Mouse (Mus musculus) stomach, embryonic 14.5 days (tissue): Measurements from ENCODE around the gene Ablim1. TPM values are rescaled to one million over a fixed set of nuclear protein-coding genes. Genes with fewer than 3 reads are reported as not detected.

Source experiments
- ATAC-seq: fragments of 200-750 bp; cut with Nextera tagmentation; 2 replicates; pipeline ENCODE4 v1.8.0; 2017; ENCODE audit warnings: low read depth, moderate TSS enrichment; ENCODE audit not compliant: insufficient number of reproducible peaks, insufficient read depth, low FRiP score
- H3K27ac ChIP-seq: fragments of 300-500 bp; sonication (generic); 2 replicates; pipeline ENCODE4 v1.5.1; 2014; ENCODE audit warnings: mild to moderate bottlenecking, low read length, moderate library complexity, mixed read lengths
- H3K27me3 ChIP-seq: fragments of 300-500 bp; sonication (generic); 2 replicates; pipeline ENCODE4 v1.6.1; 2014; ENCODE audit warnings: low read length, control low read depth, mixed read lengths; ENCODE audit not compliant: control insufficient read depth, insufficient read depth
- H3K36me3 ChIP-seq: fragments of 300-500 bp; sonication (generic); 2 replicates; pipeline ENCODE4 v1.6.1; 2014; ENCODE audit warnings: mild to moderate bottlenecking, control low read depth, low read length, moderate library complexity, mixed read lengths; ENCODE audit not compliant: control insufficient read depth, insufficient read depth
- H3K4me1 ChIP-seq: fragments of 300-500 bp; sonication (generic); 2 replicates; pipeline ENCODE4 v1.6.1; 2014; ENCODE audit warnings: low read length, control low read depth, mixed read lengths; ENCODE audit not compliant: control insufficient read depth, insufficient read depth
- H3K4me2 ChIP-seq: fragments of 300-500 bp; sonication (generic); replicated peaks from 2 replicates; pipeline ENCODE4 v1.6.1; 2014; ENCODE audit warnings: low read depth, low read length, control low read depth
- H3K4me3 ChIP-seq: fragments of 300-500 bp; sonication (generic); 2 replicates; pipeline ENCODE4 v1.5.1; 2014; ENCODE audit warnings: low read depth, low read length, control low read depth
- H3K9ac ChIP-seq: fragments of 300-500 bp; sonication (generic); replicated peaks from 2 replicates; pipeline ENCODE4 v1.6.1; 2014; ENCODE audit warnings: low read depth, mild to moderate bottlenecking, control low read depth, low read length, moderate library complexity, mixed read lengths
- H3K9me3 ChIP-seq: fragments of 300-500 bp; sonication (generic); 2 replicates; pipeline ENCODE4 v1.6.1; 2016; ENCODE audit warnings: low read depth, low read length, control low read depth; ENCODE audit not compliant: control insufficient read depth
- WGBS: fragments of 180-500 bp; shearing (Covaris S2); extraction: QIAGEN DNeasy Blood & Tissue Kit; methylation state at CpG from one replicate; pipeline ENCODE4 v1.1.7; 2014; 5-methylcytosine and 5-hydroxymethylcytosine counted together
- polyA plus RNA-seq: library from polyadenylated mRNA; unstranded; fragments of >200 nt; fragmentation: Nextera tagmentation; extraction: Ambion mirVana; gene quantifications from 2 replicates; pipeline ENCODE4 v1.2.1, GENCODE M21; 2014

Gene Ablim1
- polyA plus RNA-seq, 1 experiment from 2014 or later, result 36.9 TPM

DNA sequence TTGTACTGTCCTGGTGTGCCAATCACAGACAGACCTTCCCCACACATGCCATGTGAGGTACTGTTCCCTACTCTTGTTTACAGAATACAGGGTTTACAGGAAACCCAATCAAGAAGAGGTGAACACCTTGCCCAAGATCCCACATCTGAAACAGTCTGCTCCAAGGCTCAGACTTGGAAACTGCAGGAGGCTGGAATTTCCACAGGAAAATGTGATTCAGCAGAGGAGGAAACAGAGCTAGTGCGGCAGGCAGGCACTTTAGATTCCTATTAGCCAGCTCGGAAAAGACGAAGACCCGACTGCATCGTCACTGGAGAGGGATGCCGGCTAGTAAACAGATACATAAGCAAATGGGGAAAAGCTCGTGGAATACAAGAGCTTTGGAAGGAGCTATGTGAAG is 135.4 kb downstream of the Ablim1 start:
- Histone ChIP-seq H3K9me3 (no peaks in the 10 kb centered on the region), H3K27ac (no peak overlapping the region), H3K36me3 (no peaks in the 10 kb centered on the region), H3K9ac (no peak overlapping the region), H3K4me1 (peaks cover 5% of the 10 kb centered on the region; the same call in 1 of the 2 replicates), H3K27me3 (no peaks in the 10 kb centered on the region), H3K4me2 (no peak overlapping the region), H3K4me3 (no peak overlapping the region)
- 78% methylated on average over 7 of the region's 7 CpGs for WGBS
- ATAC-seq, result no peak

DNA sequence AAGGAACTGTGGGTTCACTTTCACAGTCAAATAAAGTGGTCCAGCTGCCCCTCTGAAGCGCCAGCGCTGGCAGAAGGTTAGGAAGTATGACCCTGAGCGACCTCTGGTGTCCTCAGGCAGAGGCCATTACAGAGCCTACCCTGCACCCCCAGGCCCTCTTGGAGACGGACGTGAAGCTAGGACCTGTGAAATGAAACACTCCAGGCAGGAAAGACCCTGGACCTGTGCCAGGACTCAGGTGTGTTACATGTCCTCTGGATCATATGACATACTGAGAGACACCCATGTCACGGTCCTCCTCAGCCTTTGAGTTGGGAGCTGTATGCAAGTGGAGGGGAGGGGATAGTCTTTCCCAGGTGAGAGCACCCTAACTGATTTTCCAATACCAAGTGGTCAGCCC is 137.4 kb downstream of the Ablim1 start:
- Histone ChIP-seq H3K4me3 (no peak overlapping the region), H3K36me3 (no peaks in the 10 kb centered on the region), H3K4me2 (no peak overlapping the region), H3K4me1 (peaks cover 5% of the 10 kb centered on the region; the same call in 1 of the 2 replicates), H3K9me3 (no peaks in the 10 kb centered on the region), H3K27me3 (no peaks in the 10 kb centered on the region), H3K27ac (no peak overlapping the region), H3K9ac (no peak overlapping the region)
- no peak for ATAC-seq
- 65% methylated on average over 6 of the region's 6 CpGs for WGBS

DNA sequence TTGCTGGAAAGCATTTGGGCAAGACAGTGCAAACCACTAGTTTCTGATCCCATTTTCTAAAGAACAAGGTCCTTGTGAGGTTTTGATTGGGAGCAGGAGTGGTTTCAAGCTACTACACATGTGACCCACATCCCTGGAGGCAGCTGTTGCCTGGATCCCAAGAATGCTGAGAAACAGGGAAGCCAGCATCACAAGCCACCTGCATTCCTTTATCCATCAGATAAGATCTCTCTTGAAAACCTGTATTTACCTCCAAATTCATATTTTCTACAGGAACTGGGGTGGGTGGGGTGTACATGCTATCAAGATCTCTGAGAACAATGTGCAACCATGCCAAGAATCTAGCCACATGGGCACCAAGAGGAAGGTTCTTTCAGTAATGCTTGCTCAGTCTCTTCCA is 139.6 kb downstream of the Ablim1 start:
- no peak overlapping the region for H3K4me3 ChIP-seq
- H3K4me1 ChIP-seq, result peaks cover under 1% of the 10 kb centered on the region; the same call in 1 of the 2 replicates
- no peak for ATAC-seq
- H3K27me3 ChIP-seq, result no peaks in the 10 kb centered on the region
- H3K27ac ChIP-seq, result no peak overlapping the region
- no peak overlapping the region for H3K4me2 ChIP-seq
- H3K36me3 ChIP-seq, result no peaks in the 10 kb centered on the region
- no peaks in the 10 kb centered on the region for H3K9me3 ChIP-seq
- H3K9ac ChIP-seq, result no peak overlapping the region

DNA sequence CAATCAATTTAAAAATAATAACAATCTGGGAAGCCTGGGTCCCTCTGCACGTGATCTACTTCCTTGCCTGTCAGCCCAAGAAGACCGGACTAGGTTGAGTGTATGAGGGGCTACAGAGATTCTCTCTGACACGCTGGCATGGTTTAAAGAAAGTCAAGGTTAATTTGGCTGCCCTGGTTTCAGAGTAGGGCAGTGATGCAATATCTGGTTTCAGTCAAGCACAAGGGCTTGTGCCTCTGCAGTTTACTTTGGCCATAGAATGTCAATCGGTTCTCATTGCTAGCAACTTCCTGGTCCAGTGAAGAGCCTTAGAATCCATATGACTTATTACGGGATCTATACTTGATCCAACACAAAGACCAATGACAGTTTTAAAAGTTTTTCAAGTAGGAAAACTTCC is 140.2 kb downstream of the Ablim1 start:
- Histone ChIP-seq H3K27ac (no peak overlapping the region), H3K4me1 (no peaks in the 10 kb centered on the region), H3K9ac (no peak overlapping the region), H3K27me3 (no peaks in the 10 kb centered on the region), H3K4me2 (no peak overlapping the region), H3K36me3 (no peaks in the 10 kb centered on the region), H3K9me3 (no peaks in the 10 kb centered on the region), H3K4me3 (no peak overlapping the region)
- 78% methylated on average over 5 of the region's 5 CpGs for WGBS
- ATAC-seq, result no peak

DNA sequence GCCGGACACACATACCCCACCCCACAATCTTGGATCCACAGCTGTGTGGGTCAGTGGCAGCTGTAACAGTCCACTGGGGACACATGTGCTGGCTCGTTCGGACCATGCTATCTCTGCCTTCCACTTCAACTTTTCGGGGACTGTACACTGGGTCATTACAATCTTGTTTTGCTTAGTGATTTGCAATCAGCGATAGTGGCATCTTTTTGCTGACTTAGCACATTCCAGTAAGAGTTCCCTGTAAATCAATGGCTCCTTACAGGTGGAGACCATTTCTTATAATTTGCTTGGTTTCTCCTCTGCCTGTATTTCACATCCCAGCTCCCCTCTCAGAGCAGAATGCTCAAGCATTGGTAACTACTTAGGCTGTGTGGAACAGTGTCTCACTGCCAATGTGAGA is 140.7 kb downstream of the Ablim1 start:
- WGBS, result 80% methylated on average over 5 of the region's 5 CpGs

DNA sequence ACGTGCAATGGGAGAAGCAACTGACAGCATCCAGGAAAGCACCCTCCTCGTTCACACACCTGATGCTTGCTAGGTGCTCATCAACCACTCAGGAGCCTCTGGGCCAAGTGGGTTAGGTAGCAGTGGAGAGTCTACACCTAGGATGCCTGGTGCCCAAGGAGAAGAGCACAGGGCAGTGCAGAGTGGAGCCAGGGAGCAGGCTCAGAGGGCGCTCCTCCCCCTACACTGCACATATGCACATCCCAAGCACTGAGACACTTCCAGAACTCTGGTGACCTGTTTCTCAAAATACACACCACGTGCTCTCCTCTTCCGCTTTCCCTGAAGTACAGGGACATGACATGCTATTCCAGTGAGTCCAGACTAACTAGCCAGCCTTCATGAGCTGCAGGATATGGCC is 142.4 kb downstream of the Ablim1 start:
- Histone ChIP-seq H3K36me3 (no peaks in the 10 kb centered on the region), H3K27me3 (no peaks in the 10 kb centered on the region), H3K9me3 (no peaks in the 10 kb centered on the region), H3K4me1 (no peaks in the 10 kb centered on the region), H3K9ac (no peak overlapping the region), H3K4me2 (no peak overlapping the region), H3K4me3 (no peak overlapping the region), H3K27ac (no peak overlapping the region)
- 92% methylated on average over 5 of the region's 5 CpGs for WGBS
- no peak for ATAC-seq

More for the DNA sequence above, 140.7 kb downstream of the Ablim1 start:
- H3K4me2 ChIP-seq, result no peak overlapping the region
- no peak overlapping the region for H3K27ac ChIP-seq
- no peak overlapping the region for H3K9ac ChIP-seq
- H3K9me3 ChIP-seq, result no peaks in the 10 kb centered on the region
- no peaks in the 10 kb centered on the region for H3K27me3 ChIP-seq
- no peaks in the 10 kb centered on the region for H3K36me3 ChIP-seq
- no peak overlapping the region for H3K4me3 ChIP-seq
- ATAC-seq, result no peak
- H3K4me1 ChIP-seq, result no peaks in the 10 kb centered on the region

DNA sequence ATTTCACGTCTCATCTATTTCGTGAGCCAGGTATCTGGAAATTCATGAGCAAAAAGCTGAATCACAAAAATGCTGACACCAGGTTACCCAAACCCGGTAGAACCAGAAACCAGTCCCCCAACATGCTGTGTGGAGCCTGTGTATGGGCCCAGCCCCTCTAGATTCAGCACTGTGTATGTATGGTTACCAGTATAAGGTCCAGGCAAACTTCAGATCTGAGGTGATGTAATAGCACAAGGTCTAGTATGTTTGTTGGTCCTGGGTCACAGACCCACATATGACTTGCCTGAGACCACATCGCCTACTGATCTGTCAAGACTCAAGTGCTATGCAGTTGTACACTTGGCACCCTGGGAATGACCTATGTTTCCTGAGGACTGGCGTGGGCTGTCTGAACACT is 143.8 kb downstream of the Ablim1 start:
- Histone ChIP-seq H3K4me3 (no peak overlapping the region), H3K4me1 (no peaks in the 10 kb centered on the region), H3K9ac (no peak overlapping the region), H3K9me3 (no peaks in the 10 kb centered on the region), H3K36me3 (no peaks in the 10 kb centered on the region), H3K27ac (no peak overlapping the region), H3K4me2 (no peak overlapping the region), H3K27me3 (no peaks in the 10 kb centered on the region)
- ATAC-seq, result no peak
- 85% methylated on average over 5 of the region's 5 CpGs for WGBS

DNA sequence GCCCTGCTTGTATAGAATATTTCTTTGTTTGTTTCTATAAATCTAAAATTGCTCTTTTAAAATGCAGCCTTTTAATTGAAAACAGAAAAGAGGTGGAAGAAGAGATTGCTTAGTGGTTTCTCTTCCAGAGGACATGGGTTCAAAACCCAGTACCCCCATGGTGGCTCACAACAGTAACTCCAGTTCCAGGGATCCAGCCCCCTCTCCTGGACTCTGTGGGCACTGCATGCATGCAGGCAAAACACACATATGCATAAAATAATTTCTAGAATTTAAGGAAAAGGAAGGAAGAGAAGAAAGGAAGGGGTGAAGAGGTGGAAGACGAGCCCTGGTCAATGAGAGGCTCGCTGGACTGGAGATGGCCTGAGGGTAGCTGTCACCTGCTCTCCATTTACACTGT is 145.2 kb downstream of the Ablim1 start:
- WGBS, result 86% methylated on average over 2 of the region's 2 CpGs
- no peak overlapping the region for H3K27ac ChIP-seq
- H3K4me1 ChIP-seq, result no peaks in the 10 kb centered on the region
- H3K36me3 ChIP-seq, result no peaks in the 10 kb centered on the region
- no peak for ATAC-seq
- no peaks in the 10 kb centered on the region for H3K27me3 ChIP-seq
- H3K4me3 ChIP-seq, result no peak overlapping the region
- H3K9me3 ChIP-seq, result no peaks in the 10 kb centered on the region
- H3K4me2 ChIP-seq, result no peak overlapping the region
- H3K9ac ChIP-seq, result no peak overlapping the region

DNA sequence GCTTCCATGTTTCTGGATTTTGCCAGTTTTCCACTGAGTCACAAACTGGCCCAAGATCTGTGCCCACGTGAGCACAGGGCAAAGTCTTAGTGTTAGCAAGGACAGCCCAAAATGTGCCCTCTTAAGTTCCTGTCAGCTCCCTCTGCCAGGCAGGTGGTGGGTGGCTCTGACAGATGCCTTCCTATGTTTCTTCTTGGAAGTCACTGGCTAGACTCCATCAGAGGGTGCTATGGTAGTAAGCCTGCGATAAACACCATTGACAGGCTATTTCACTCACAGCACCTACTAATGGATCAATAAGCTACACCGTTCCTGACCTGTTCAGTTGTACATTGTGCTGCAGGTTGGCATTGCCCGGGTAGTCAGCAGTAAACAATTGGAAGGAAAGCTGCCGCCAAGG is 147.0 kb downstream of the Ablim1 start:
- ATAC-seq, result no peak
- H3K4me1 ChIP-seq, result no peaks in the 10 kb centered on the region
- no peak overlapping the region for H3K4me3 ChIP-seq
- H3K27me3 ChIP-seq, result no peaks in the 10 kb centered on the region
- no peak overlapping the region for H3K27ac ChIP-seq
- no peak overlapping the region for H3K9ac ChIP-seq
- WGBS, result 86% methylated on average over 5 of the region's 5 CpGs
- H3K9me3 ChIP-seq, result no peaks in the 10 kb centered on the region
- H3K4me2 ChIP-seq, result no peak overlapping the region
- no peaks in the 10 kb centered on the region for H3K36me3 ChIP-seq
